Mouse (Mus musculus) cerebellum, adult 2 months (tissue): ENCODE measurements around the gene Nudt17.

Experiments
- CTCF ChIP-seq: fragments of 200-500 bp; IDR thresholded peaks from 2 replicates; pipeline ENCODE4 v1.5.1; 2011; ENCODE audit warnings: low read depth, mild to moderate bottlenecking, control low read depth, low read length, moderate library complexity, borderline replicate concordance; ENCODE audit not compliant: insufficient read depth
- POLR2A ChIP-seq: fragments of 200-500 bp; IDR thresholded peaks from 2 replicates; pipeline ENCODE4 v1.6.1; 2011; ENCODE audit warnings: low read length, control low read depth, borderline replicate concordance; ENCODE audit not compliant: insufficient read depth

DNA sequence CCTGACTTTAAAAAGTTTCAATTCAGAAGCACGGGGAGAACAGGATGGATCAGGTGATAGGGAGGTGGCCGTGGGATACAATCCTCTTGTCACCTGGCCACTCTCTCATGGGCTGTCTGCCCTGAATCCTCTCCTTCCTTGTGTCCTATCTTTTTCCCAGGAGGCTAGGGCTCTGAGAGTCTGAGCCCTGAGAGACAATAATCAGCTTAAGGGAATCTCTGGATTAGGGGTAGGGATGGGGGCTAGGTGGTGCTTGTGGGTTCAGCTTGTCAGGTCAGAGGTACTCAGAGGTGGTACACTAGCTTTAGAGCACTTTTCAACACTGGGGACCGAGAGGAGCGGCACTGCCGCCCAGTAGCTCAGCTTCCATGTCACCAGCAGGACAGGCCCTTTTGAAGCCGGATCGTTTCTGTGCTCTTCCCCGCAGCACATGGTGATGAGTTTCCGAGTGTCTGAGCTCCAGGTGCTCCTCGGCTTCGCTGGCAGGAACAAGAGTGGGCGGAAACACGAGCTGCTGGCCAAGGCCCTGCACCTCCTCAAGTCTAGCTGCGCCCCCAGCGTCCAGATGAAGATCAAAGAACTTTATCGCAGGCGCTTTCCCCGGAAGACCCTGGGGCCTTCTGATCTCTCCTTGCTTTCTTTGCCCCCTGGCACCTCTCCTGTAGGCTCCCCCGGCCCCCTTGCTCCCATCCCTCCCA, 9.2 kb downstream of the Nudt17 start:
- no peak for TF ChIP-seq POLR2A
- no peak for TF ChIP-seq CTCF
